Mouse (Mus musculus): ENCODE measurements around the gene Eva1a. TPM values are rescaled to one million over a fixed set of nuclear protein-coding genes. Genes with fewer than 3 reads are reported as not detected.

Gene Eva1a
- polyA plus RNA-seq, 1 experiment: 14.9 TPM

- no peak overlapping the region for H3K27ac ChIP-seq (ENCODE audit: insufficient read depth, low read length)
- WGBS: 74% methylated on average over 3 of the region's 3 CpGs
- H3K27me3 ChIP-seq (ENCODE audit: control insufficient read depth, insufficient read depth, low read length): no peaks in the 10 kb centered on the region
- TF ChIP-seq POLR2A (IDR thresholded peaks at IDR 0.05; ENCODE audit: borderline replicate concordance, insufficient read depth, low read length) (no peak), CTCF (IDR thresholded peaks at IDR 0.05; ENCODE audit: borderline replicate concordance, insufficient read depth, low read depth, low read length) (no peak)
- H3K4me1 ChIP-seq (ENCODE audit: control insufficient read depth, insufficient read depth, low read length): no peaks in the 10 kb centered on the region
- H3K4me3 ChIP-seq (replicated peaks; ENCODE audit: insufficient read depth, low read depth, low read length): no peak overlapping the region
- DNase-seq: no peak
These were observed 74.6 kb downstream of the Eva1a start for GRCm38 (mm10) chr6:82115335-82115965.

GRCm38 (mm10) chr6:82116176-82116575 is 75.3 kb downstream of the Eva1a start:
- TF ChIP-seq POLR2A (IDR thresholded peaks at IDR 0.05; ENCODE audit: borderline replicate concordance, insufficient read depth, low read length) (no peak), CTCF (IDR thresholded peaks at IDR 0.05; ENCODE audit: borderline replicate concordance, insufficient read depth, low read depth, low read length) (no peak)
- WGBS: 74% methylated on average over 3 of the region's 3 CpGs

GRCm38 (mm10) chr6:82117871-82118270 is 77.0 kb downstream of the Eva1a start:
- WGBS: 86% methylated on average over 5 of the region's 5 CpGs
- DNase-seq: no peak
- Histone ChIP-seq H3K27me3 (ENCODE audit: control insufficient read depth, insufficient read depth, low read length) (no peaks in the 10 kb centered on the region), H3K4me3 (replicated peaks; ENCODE audit: insufficient read depth, low read depth, low read length) (no peak overlapping the region), H3K27ac (ENCODE audit: insufficient read depth, low read length) (no peak overlapping the region), H3K4me1 (ENCODE audit: control insufficient read depth, insufficient read depth, low read length) (no peaks in the 10 kb centered on the region)
- TF ChIP-seq CTCF (IDR thresholded peaks at IDR 0.05; ENCODE audit: borderline replicate concordance, insufficient read depth, low read depth, low read length): no peak

More at GRCm38 (mm10) chr6:82116176-82116575, 75.3 kb downstream of the Eva1a start:
- H3K27ac ChIP-seq (ENCODE audit: insufficient read depth, low read length): no peak overlapping the region
- H3K4me3 ChIP-seq (replicated peaks; ENCODE audit: insufficient read depth, low read depth, low read length): no peak overlapping the region
- no peaks in the 10 kb centered on the region for H3K4me1 ChIP-seq (ENCODE audit: control insufficient read depth, insufficient read depth, low read length)
- H3K27me3 ChIP-seq (ENCODE audit: control insufficient read depth, insufficient read depth, low read length): no peaks in the 10 kb centered on the region
- DNase-seq: no peak

- 19% methylated on average over 16 of the region's 16 CpGs for WGBS
- TF ChIP-seq POLR2A (IDR thresholded peaks at IDR 0.05; ENCODE audit: borderline replicate concordance, insufficient read depth, low read length) (no peak), CTCF (IDR thresholded peaks at IDR 0.05; ENCODE audit: borderline replicate concordance, insufficient read depth, low read depth, low read length) (peak; percentile 51; the same call in 1 of the 2 replicates)
- Histone ChIP-seq H3K27me3 (ENCODE audit: control insufficient read depth, insufficient read depth, low read length) (no peaks in the 10 kb centered on the region), H3K4me3 (replicated peaks; ENCODE audit: insufficient read depth, low read depth, low read length) (no peak overlapping the region), H3K27ac (ENCODE audit: insufficient read depth, low read length) (no peak overlapping the region), H3K4me1 (ENCODE audit: control insufficient read depth, insufficient read depth, low read length) (no peaks in the 10 kb centered on the region)
- peak; percentile 19 to 27 for DNase-seq
These were observed 78.7 kb downstream of the Eva1a start for GRCm38 (mm10) chr6:82119322-82120162.

- no peaks in the 10 kb centered on the region for H3K27me3 ChIP-seq (ENCODE audit: control insufficient read depth, insufficient read depth, low read length)
- whole genome bisulfite sequencing: 94% methylated on average over 2 of the region's 2 CpGs
- no peak overlapping the region for H3K27ac ChIP-seq (ENCODE audit: insufficient read depth, low read length)
- no peak for DNase-seq
- H3K4me1 ChIP-seq (ENCODE audit: control insufficient read depth, insufficient read depth, low read length): no peaks in the 10 kb centered on the region
- H3K4me3 ChIP-seq (replicated peaks; ENCODE audit: insufficient read depth, low read depth, low read length): no peak overlapping the region
- no peak for TF ChIP-seq CTCF (IDR thresholded peaks at IDR 0.05; ENCODE audit: borderline replicate concordance, insufficient read depth, low read depth, low read length)
- no peak for TF ChIP-seq POLR2A (IDR thresholded peaks at IDR 0.05; ENCODE audit: borderline replicate concordance, insufficient read depth, low read length)
These were observed 84.3 kb downstream of the Eva1a start for GRCm38 (mm10) chr6:82125134-82125533.

GRCm38 (mm10) chr6:82127827-82128226 is 87.0 kb downstream of the Eva1a start:
- WGBS: 26% methylated on average over 9 of the region's 9 CpGs
- DNase-seq: no peak
- TF ChIP-seq POLR2A (IDR thresholded peaks at IDR 0.05; ENCODE audit: borderline replicate concordance, insufficient read depth, low read length) (no peak), CTCF (IDR thresholded peaks at IDR 0.05; ENCODE audit: borderline replicate concordance, insufficient read depth, low read depth, low read length) (no peak)

GRCm38 (mm10) chr6:82129630-82130217 is 88.9 kb downstream of the Eva1a start:
- H3K27ac ChIP-seq (ENCODE audit: insufficient read depth, low read length): no peak overlapping the region
- no peaks in the 10 kb centered on the region for H3K4me1 ChIP-seq (ENCODE audit: control insufficient read depth, insufficient read depth, low read length)
- TF ChIP-seq CTCF (IDR thresholded peaks at IDR 0.05; ENCODE audit: borderline replicate concordance, insufficient read depth, low read depth, low read length) (no peak), POLR2A (IDR thresholded peaks at IDR 0.05; ENCODE audit: borderline replicate concordance, insufficient read depth, low read length) (no peak)
- no peaks in the 10 kb centered on the region for H3K27me3 ChIP-seq (ENCODE audit: control insufficient read depth, insufficient read depth, low read length)
- no peak overlapping the region for H3K4me3 ChIP-seq (replicated peaks; ENCODE audit: insufficient read depth, low read depth, low read length)
- 34% methylated on average over 9 of the region's 9 CpGs for WGBS
- no peak for DNase-seq

More at GRCm38 (mm10) chr6:82127827-82128226, 87.0 kb downstream of the Eva1a start:
- Histone ChIP-seq H3K27ac (ENCODE audit: insufficient read depth, low read length) (no peak overlapping the region), H3K27me3 (ENCODE audit: control insufficient read depth, insufficient read depth, low read length) (no peaks in the 10 kb centered on the region), H3K4me3 (replicated peaks; ENCODE audit: insufficient read depth, low read depth, low read length) (no peak overlapping the region), H3K4me1 (ENCODE audit: control insufficient read depth, insufficient read depth, low read length) (no peaks in the 10 kb centered on the region)
